Mouse (Mus musculus) inflammation-experienced regulatory T-cells, adult 6 months (primary cell): ENCODE measurements around the gene Slc35e4. TPM values are rescaled to one million over a fixed set of nuclear protein-coding genes. Genes with fewer than 3 reads are reported as not detected.
"Not testable (repeated sequence)": the region's sequence is repeated elsewhere in the genome, so short reads cannot be mapped to it uniquely, and the experiment has no call there.

ENCODE experiments used
- ATAC-seq: one replicate; pipeline ENCODE4 v1.8.0; 2017
- polyA plus RNA-seq, 3 experiments: library from polyadenylated mRNA; unstranded; fragments of 100-300 nt; shearing (Covaris generic); gene quantifications; one replicate each; pipeline ENCODE4 v1.2.1; 2017

Gene Slc35e4
- polyA plus RNA-seq, 3 experiments from 2014 or later = 1.3 to 2.3 (median 1.5) TPM

DNA sequence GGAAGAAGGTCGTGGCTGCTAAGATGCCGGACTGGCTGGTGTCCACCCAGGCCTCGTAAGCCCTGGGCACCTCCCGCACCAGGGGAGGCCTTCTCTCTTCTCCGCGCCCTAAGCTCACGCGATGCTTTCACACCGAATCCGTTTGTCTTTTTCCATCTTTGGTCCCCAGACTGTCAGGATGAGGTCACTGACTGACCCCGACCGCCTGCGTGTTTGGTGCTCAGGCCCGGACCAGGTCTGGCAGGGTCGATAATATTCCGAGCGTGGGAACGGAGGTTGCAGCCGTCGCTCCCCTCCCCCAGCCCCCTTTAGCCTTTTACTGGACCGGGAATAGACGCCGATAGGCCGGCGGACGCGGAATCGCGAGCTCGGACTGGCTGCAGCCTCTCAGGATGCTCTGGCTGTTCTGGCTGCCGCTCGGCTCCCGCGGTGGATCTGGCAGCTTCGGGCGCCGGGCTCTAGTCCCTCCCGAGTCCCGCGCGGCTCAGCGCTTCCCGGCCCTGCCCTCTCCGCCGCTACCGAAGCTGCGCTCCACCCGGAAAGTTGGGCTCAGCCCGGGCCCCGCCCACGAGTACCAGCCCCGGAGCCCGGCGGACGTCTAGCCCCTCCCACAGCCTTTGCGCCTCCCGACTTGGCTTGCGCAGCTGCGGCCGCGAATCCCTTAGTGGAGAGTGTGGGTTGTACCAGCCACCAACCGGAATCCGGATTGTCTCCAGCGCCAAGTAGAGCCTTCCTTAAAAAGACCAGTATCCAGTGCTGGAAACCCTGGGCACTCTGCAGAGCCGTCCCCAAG, 952 bp downstream of the Slc35e4 start:
- ATAC-seq = peak; percentile 80

DNA sequence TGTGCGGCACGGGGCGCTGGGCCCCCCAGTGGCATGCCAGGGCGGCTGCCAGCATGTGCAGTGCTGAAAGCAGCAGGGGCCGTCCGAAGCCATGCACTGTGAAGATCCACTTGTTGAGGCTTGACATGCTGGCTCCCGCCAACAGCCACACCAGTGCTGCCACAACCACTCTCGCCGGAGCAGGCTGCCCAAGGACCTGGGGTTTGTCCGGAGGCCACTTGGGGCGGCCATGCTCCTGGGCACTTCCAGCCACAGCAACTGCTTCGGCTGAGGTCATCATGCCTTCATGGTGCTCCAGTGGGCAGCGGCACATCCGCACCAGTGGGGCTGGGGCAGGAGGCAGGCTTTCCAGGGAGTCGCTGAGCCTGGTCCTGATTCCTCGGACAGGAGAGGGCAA, 1.6 kb downstream of the Slc35e4 start:
- no peak for ATAC-seq

DNA sequence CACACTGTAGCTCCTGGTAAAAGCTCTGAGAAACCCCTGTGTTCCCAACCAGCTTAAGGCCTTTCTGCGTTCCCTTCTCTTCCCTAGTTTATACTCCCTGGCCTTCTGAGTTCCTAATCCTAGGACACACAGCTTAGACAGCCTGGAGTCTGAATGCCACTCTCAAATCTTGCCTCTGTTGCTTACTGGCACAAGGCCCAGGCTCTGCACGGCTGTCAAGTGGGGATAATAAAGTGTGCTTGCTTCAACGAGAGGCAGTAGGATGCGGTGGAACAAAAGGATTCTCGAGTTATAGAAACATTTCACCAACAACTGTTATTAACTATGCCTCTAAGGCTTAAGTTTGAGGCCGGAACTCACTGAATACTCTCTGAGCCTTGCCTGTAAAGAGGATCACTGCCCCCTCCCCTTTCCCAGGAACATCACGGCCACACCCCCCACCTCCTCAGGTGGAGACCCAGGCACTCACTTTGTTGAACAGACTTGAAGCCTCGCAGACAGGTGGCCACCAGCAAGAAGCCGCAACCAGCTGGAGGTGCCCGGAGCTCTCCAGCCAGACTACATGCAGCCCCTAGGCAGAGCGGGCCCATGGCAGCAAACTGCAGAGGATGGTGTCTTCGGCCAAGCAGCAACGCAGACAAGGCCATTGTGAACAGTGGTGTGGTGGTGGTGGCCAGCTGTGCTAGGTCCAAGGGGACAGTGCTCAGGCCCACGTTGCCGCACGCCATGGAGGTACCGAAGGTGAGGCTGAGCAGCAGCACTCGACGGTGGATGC, 2.2 kb downstream of the Slc35e4 start:
- no peak for ATAC-seq

DNA sequence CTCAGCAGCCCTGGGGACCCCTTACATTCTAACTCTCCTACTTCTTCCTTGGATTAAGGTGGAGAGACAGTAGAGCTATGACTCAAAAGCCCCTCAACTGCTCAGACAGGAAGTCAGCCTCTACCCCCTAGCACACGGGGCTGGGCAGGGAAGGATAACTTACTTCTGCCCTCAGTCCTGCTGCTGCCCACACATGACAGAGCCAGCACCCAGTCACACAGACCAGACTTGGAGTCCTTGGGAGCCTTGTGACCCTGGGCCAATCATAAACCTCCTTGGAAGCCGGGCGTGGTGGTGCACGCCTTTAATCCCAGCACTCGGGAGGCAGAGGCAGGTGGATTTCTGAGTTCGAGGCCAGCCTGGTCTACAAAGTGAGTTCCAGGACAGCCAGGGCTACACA, 3.0 kb downstream of the Slc35e4 start:
- ATAC-seq = not testable (repeated sequence)

DNA sequence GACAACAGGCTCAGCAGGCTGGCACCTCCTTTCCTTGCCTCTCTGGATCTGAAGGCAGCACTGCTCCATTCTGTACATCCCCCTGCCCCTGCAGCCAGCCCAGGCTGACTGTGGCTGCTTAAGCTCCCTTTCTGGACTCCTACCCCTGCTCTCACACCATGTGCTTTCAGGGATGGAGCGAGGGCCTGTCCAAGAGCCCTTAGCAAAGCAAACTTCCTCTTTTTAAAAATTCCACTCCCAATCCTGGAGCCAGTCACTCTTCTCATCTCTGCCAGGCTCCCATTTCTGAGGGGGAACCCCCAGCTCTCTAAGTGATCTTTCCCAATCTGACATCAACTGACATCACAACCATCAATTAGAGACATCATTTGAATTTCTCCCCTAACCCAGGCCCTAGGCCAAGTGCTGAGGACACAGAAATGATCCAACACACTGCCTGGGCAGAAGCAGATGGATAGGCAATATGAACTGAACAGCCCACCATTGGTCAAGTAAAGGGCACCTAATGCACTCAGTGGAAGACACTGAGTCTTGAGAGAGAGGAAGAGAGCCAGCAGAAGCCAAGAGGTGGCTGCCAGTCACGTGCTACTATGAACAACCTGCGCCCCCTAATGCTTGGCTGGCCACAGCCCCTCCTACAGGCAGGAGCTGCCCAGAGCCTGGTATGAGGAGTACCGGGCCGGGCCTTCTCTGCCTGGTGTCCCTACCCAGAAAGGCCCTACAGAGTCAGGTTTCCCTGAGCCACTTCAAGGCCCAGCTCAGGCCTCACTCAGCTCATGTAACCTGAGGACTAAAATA, 3.8 kb downstream of the Slc35e4 start:
- ATAC-seq = no peak

DNA sequence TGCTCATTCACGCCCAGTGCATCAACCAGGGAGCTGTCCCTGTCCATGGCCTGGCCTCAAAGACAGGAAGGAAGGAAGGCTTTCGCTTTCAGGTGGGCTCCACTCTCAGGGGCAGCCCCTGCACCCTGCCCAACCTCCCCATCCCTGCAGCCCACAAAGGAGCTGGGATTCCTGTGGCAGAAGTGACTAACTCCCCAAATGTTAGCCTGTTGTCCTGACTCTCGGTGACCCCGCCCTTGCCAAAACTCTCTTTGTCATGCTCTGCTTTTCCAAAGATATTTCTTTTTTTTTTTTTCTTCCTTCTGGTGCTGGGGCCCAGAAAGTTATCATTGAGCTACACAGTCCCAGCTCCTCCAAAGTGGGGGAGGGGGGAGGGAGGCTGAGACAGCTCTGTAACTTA, 5.2 kb downstream of the Slc35e4 start:
- no peak for ATAC-seq

DNA sequence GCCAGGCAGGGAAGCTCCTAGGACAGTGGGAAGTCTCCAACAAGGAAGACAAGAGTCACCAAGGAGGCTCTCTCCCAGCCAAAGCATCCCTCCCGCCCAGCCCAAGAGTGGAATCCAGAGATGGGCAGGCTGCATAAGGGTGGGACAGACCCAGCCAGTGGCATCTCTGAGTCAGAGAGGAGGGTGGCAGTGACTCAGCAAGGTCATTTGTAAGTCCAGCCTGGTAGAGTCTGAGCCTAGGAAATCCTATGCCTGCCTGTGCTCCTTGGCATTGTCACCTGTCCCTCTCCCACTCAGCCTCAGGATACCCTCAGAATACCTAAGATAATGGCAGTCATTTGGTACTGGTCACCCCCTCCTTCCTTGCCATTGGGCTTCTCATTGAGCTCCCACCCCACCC, 9.0 kb downstream of the Slc35e4 start:
- ATAC-seq = no peak

DNA sequence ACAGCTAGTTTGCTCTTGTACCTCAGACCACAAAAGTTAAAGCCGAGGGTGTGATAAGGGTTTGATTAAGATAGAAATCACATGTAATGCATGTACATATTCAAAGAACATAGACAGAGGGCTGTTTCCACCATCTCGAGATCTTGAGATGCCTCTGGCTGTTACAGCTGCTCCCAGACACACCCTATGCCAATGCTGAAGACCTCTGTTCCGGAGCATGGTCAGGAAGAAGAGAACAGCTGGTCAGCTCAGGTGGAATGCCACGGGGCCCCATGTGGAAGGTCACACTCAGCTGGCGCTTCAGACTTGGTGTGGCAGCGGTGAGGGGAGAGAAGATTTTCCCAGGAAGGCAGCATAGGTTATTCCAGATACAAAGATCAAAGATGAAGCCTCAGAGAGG, 9.8 kb downstream of the Slc35e4 start:
- no peak for ATAC-seq

DNA sequence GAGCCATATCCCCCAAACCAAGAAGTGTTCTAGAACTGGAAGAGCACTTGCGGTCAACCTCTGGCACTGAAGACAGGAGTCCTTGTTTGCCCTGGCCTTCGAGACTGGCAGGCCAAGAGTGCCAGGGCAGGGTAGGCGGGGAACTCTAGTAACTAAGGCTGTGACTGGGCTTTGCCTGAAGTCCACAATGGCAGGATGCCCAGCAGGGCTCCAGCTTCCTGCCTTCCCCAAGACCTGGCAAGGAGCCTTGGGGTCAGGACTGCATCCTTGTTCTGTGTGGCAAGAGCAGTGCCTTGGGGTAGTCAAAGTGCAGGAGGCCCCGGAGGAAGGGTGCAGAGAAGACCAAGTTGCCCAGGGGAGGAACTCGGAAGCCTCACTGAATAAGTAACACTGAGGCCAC, 11.4 kb downstream of the Slc35e4 start:
- ATAC-seq = no peak

DNA sequence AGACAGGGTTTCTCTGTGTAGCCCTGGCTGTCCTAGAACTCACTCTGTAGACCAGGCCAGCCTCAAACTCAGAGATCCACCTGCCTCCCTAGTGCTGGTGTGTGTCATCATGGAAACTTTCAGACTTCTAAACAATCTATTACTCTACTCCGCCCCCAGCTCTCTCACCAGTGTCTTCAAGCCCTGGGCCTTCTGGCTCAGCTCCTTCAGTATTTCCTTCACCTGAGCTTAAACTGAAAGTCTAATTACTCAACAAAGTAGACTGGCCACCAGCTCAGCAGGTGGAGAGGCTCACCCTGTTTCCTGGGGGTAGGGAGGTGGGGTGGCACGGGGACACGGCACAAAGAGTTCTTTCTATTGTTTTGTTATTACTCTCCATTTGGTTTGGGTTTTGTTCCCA, 11.9 kb downstream of the Slc35e4 start:
- peak; percentile 28 for ATAC-seq

DNA sequence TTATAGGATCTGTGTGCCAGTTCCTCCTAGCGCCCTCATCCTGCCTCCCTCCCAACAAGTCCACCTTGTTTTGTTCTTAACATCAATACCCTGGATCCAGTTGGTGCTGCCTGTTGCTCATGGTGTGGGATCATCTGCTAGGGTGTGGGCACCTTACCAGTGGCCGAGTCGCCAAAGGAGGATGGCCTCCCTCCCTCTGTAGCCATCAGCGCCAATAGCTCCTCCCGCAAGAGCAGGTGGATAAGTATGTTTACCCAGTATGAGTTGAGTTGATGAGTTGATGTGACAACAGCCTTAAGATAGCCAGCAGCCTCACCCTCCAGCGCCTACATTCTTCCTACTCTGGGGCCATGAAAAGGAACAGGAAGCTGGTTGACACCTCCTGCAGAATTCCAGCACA, 14.2 kb downstream of the Slc35e4 start:
- no peak for ATAC-seq

DNA sequence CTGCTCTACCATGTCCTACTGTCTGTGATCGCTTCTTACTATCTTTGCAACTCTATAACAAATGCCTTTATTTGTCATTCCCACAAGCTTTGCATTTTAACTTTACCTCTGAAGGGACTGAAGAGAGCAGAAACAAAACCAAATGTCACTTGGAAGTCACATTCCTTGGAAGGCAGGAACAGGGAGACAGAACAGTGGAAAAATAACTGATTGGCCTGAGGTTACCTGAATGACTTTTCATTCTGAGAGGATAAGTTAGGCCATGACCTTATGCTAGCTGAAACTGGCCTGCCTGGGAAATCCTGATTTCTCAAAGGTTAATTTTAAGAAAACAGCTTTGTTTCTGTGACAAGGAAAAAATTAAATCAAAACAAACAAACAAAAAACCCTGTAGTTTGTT, 18.5 kb downstream of the Slc35e4 start:
- ATAC-seq = no peak

DNA sequence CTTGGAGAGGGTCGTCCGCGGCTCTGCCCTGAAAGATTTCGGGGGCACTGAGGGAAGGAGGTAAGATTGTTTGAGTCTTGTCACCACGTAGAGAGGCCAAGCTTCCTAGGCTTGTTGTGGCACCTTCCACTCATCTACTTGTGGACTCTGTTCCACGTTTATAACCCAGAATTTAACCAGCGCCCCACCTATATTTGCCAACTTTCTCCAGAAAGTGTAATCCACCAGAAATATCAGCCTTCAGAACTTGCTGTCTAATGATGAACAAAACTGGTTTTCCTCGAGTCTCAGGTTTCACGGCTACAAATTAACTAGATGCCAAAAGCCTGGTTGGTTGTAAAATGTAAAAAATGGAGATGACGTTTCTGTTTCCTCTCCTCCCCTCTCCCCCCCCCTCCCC, 19.0 kb downstream of the Slc35e4 start:
- no peak for ATAC-seq

DNA sequence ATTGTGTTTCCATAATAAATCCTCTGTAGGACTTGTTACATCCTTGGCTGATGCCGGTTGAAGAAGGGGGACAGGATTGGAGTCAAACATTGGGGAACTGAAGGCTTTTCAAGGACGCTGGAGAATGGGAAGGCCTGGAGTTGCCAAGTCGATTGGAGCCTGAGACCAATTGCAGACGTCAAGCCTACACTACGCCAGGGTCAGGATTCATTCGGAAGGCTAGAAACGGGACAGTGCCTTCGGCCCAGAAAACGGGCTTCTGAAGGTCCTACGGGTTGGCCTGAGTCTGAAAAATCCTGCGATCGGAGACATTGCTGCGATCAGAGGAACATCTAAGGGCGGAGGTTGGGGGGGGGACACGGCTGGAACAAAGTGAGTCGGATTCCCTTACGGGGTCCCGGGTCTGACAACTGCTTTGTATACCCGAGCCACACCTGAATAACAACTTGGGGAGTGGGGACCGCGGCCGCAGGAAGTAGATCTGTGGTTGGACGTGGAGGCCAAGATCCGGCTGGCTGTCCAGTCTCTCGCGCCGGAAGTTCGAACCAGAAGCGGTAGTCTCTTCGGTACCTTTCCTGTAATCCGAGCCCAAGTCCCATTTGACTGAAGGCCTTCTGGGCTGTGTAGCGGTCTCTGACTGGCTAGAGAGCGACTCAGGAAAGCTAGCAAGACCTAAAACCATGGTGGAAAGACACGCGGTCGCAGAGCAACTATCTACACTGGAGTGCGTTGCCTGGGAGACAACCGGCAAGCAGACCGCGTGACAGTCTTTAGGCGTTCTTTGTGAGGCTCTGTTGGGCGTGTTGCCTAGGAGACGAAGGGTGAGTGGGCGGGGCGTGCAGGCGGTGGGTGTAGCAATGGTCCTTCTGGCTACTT, 19.8 kb downstream of the Slc35e4 start, which contains the start of the genes 4921536K21Rik and Dusp18:
TSS of gene 4921536K21Rik (minus strand) at position 693 of the 876 bp plus-strand sequence.
TSS of gene Dusp18 (plus strand) at position 835 of the 876 bp plus-strand sequence.
- ATAC-seq = peak; percentile 97

DNA sequence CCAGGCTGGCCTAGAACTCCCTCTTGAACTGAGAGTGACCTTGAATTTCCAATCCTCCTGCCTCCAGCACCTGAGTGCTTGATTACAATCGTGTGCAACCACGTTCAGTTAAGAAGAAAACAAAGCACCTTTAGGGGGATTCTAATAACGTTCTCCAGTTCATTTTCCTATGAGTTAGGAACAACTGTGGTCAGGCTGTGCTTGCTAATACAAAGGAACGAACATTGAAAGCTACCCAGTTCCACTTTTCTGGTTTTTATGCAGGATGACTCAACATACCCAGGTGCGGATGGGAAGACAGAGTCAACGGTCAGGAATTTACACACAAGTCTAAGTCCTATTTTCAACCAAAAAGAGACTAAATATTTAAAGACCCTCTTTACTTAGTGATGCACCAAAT, 20.5 kb downstream of the Slc35e4 start:
- no peak for ATAC-seq

DNA sequence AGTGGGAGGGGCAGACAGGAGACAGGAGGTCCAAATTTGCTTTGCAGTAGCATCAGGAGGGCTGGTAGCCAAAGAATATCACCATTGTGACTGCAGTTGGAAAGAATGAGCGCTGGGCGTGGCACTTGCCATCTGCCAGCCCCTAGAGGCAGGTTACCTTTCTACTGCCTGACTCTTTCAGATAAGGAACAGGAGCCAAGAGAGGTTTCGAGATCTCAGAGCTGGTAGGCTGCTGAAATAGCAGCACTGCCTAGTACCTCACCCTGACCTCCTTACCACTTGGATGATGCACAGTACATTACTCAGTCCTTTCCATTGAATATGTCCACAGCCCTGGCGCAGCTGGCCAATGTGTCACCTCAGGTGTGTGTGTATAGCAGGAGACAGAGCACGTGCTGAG, 27.1 kb downstream of the Slc35e4 start:
- no peak for ATAC-seq

DNA sequence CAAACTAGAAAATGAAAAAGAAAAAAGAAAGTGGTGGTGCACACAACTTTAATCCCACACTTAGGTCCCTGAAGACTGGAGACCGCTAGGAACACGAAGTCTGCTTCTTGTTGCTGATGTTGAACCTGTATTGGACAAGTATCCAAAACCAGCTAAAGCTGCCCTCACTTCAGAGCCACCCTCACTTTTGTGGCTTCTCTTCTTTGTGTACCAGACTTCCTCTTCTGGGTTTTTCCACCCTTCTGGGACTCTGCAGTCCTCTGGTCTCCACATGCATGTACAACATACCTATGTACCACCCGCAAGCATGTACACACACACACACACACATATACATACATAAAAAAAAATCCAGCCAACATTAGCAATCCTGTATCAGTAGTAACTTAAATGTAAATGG, 30.8 kb downstream of the Slc35e4 start:
- no peak for ATAC-seq

DNA sequence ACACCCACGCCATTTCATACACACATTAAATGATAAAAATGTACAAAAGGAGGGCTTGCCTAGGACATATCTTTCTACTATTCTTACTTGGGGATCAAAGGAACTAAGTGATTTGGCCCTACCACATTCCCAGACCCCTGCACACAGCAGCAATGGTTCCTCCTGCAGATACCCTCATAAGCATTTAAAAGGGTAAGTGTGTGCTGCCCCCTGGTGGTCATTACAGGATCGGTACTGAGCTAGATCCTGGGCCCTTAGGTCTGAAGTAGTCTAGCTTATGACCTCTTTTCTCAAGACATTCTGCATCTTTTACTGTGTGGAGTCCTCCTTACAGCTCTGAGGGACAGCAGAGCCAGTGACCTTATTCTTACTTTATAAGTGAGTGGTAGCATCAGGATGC, 34.6 kb downstream of the Slc35e4 start:
- ATAC-seq = no peak

DNA sequence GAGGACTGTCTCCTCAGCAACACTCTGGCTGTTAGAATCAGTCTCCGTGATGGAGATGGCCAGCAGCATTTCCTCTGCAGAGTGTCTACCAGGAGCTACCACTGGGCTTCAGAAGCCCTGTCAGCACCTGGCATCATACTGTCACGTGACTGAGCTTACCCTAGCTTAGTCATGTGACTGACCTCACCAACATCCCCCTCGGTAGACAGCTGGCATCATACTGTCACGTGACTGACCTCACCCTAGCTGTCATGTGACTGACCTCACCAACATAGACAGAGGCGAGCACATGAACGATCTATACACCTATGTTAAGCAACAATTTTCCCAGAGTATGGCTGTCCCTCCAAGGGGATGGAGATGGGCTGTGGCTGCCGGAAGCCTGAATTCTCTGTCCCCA, 35.8 kb downstream of the Slc35e4 start:
- ATAC-seq = no peak

DNA sequence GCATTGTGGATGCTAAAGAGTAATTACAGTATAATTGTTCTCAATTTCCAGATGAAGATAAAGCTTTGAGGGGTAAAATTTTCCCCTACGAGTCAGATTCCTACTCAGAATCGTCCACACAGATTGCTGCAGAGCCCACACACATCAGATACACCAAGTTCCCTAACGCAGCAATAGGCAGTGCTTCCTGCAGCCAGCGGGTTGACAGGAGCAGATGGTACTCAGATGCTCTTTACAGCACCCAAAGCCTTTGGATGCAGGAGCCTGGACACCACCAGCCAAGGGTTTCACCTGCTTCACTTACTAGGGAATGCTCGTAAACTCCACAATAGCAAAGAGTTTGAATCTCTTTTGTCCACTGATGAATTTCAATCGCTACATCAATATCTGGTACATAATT, 38.0 kb downstream of the Slc35e4 start:
- no peak for ATAC-seq

DNA sequence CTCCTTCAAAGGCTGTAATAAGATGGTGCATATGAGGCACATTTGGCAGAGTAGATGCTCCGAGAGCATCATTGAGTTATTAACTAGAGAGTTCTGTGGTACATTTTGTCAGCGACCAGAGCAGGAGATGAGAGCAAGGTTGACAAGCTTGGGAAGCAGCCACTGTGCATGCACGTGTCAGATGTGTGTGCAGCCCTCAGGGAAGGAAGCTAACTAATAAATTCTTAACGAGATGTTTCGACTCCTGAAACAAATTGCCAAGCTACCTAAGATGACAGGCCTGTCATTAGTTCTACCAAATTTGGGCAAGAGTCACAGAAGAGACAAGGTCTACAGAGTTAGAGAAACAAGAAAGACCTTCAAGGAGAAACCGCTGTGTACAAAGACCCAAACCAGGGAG, 50.1 kb downstream of the Slc35e4 start:
- ATAC-seq = no peak

DNA sequence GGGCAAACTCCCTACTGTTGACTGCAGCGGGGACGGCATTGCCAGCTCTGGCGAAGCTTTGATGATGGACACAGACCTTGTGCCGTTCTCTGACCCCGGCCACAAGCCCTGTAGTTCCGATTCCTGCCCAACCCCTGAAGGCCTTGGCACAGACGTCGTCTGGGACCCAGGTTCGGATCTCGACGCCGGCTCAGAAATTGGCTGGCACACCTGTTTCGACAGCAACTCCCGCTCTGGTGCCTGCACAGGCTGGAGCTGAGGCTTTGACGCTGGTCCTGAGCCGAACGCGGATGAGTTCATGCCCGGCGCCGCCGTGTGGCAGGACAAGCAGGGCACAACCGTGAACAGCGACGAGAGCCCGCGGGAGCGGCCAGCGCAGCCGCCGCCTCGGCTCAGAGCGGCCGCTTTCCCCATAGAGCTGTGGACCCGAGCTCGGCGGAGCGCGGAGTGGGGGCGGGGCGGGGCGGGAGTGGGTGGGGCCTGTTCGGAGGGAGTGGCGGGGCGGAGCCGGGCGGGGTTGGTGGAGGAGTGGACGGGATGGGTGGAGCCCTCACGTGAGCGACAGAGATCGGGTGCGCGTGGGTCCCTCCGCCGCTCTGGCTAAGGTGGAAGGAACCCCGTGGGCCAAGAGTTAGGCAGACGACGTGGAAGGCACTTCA, 50.9 kb downstream of the Slc35e4 start, which contains the start of gene Osbp2:
TSS of gene Osbp2 (minus strand) at position 450 of the 659 bp plus-strand sequence.
- ATAC-seq = peak; percentile 41
